Mouse (Mus musculus): ENCODE data around the gene Sdk2. TPM values are rescaled to one million over a fixed set of nuclear protein-coding genes. Genes with fewer than 3 reads are reported as not detected.

Gene Sdk2
- polyA plus RNA-seq, 1 experiment = 1.2 TPM

DNA sequence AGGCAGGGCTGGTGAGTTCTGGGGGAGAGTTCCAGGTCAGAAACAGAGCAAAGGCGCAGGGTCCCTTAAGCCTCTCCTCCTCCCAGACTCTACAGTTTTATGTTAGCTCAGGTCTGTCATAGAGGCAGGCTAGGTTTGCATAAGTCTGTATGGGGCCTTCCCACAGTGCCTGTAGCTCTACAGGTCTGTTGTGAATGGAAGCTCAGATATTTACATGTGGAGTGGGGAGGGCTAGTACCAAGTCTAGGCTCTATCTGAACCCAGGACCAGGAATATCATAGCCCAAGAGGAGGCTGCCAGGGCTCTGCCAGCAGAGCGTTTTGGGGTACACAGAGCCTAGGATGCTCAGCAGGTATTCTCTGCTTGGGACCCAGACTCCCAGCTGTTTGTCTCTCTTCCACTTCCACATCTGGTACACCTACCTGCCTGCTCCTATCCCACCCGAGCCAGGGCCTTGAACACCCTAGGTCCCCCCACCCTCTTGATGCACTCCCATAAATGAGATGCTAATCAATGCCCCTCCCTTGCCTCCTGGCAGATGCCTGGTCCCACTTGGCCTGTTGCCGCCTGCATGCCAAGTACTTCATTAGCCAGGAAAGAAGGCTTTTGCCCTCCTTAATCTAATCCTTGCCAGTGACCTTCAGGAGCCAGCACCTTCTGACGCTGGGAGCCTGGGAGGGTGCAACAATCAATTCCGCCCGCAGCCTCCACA lies 115.8 kb downstream of the Sdk2 start:
- 79% methylated on average over 7 of the region's 7 CpGs for WGBS
- no peak overlapping the region for H3K4me3 ChIP-seq (replicated peaks; ENCODE audit: extremely low read depth, low read depth, low read length)

DNA sequence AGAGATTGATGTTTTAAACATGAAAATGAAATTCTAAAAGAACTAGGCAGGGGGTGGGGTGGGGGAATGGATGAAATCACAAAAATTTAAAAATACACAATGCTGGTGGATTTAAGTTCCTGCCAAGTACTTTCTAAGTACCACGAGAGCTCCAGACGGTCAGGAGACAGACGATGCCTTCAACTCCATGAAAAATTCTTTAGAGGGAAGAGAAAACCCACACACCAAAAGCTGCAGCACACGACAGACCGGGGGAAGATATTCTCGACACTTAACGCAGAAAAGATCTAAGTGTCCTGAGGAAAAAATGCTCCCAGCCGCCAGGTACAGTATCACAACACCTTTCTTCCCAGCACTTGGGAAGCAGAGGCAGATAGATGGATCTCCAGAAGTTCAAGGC lies 118.2 kb downstream of the Sdk2 start:
- WGBS = 70% methylated on average over 8 of the region's 8 CpGs
- Histone ChIP-seq H3K4me1 (ENCODE audit: control insufficient read depth, insufficient read depth, low read length) (no peaks in the 10 kb centered on the region), H3K4me3 (replicated peaks; ENCODE audit: extremely low read depth, low read depth, low read length) (no peak overlapping the region)
- TF ChIP-seq CTCF (IDR thresholded peaks at IDR 0.05; ENCODE audit: insufficient read depth, low read length) = no peak
- no peak for TF ChIP-seq POLR2A (IDR thresholded peaks at IDR 0.05; ENCODE audit: borderline replicate concordance, extremely low read depth, low read depth, low read length)
- no peak for DNase-seq

More for the DNA sequence above, 115.8 kb downstream of the Sdk2 start:
- DNase-seq = no peak
- H3K4me1 ChIP-seq (ENCODE audit: control insufficient read depth, insufficient read depth, low read length) = no peaks in the 10 kb centered on the region
- TF ChIP-seq POLR2A (IDR thresholded peaks at IDR 0.05; ENCODE audit: borderline replicate concordance, extremely low read depth, low read depth, low read length) (no peak), CTCF (IDR thresholded peaks at IDR 0.05; ENCODE audit: insufficient read depth, low read length) (no peak)

DNA sequence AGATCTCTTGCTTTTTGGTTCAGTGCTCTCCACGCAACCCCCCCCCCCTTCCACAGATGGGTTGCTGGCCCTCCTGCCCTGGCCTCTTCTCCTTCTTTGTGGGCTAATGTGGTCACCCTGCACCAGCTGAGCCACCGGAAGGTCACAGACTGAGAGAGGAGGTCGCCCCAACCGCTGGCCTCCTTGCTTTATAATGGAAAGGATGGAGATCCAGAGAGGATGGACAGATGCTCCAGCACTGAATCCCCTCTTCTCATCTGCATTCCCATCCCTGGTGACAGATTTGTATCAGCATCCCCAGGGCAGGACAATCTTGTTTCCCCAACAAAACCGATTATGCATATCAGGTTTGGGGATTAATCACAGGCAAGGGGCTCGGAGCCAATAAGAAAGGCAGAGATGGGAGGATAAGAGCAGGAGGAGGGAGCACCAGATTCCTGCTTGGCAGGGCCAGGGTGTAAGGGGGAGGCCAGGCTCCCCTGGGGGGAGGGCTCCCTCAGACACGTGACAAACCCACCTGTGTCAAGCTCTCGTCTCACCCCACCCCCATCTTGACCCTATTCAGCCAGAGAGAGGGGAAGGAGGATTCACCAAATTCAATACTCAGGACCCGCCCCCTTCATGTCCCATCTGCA lies 124.6 kb downstream of the Sdk2 start:
- WGBS = 61% methylated on average over 9 of the region's 9 CpGs
- TF ChIP-seq CTCF (IDR thresholded peaks at IDR 0.05; ENCODE audit: insufficient read depth, low read length) (no peak), POLR2A (IDR thresholded peaks at IDR 0.05; ENCODE audit: borderline replicate concordance, extremely low read depth, low read depth, low read length) (no peak)
- DNase-seq = no peak

DNA sequence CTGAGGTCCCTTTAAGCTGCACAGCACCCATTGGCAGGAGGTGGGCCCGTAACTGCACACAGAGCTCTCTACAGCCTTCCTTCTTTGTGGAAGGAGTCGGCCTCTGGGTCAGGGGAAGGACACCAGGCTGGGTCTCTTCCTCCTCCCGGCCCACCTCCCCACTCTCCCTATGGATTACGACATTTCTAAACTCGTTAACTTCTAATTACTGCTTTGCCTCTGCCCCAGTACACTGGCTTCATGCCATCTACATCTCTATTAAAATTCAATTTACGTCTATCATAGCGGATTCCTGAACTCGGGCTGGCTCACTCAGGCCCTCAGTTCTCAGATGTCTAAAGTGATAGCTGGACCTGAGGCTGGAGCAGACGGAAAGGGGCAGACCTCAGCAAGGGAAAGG lies 133.2 kb downstream of the Sdk2 start:
- TF ChIP-seq POLR2A (IDR thresholded peaks at IDR 0.05; ENCODE audit: borderline replicate concordance, extremely low read depth, low read depth, low read length) (no peak), CTCF (IDR thresholded peaks at IDR 0.05; ENCODE audit: insufficient read depth, low read length) (no peak)
- no peak for DNase-seq
- 70% methylated on average over 9 of the region's 9 CpGs for WGBS
- Histone ChIP-seq H3K4me1 (ENCODE audit: control insufficient read depth, insufficient read depth, low read length) (no peaks in the 10 kb centered on the region), H3K4me3 (replicated peaks; ENCODE audit: extremely low read depth, low read depth, low read length) (no peak overlapping the region)

More for the DNA sequence above, 124.6 kb downstream of the Sdk2 start:
- Histone ChIP-seq H3K4me3 (replicated peaks; ENCODE audit: extremely low read depth, low read depth, low read length) (no peak overlapping the region), H3K4me1 (ENCODE audit: control insufficient read depth, insufficient read depth, low read length) (no peaks in the 10 kb centered on the region)

DNA sequence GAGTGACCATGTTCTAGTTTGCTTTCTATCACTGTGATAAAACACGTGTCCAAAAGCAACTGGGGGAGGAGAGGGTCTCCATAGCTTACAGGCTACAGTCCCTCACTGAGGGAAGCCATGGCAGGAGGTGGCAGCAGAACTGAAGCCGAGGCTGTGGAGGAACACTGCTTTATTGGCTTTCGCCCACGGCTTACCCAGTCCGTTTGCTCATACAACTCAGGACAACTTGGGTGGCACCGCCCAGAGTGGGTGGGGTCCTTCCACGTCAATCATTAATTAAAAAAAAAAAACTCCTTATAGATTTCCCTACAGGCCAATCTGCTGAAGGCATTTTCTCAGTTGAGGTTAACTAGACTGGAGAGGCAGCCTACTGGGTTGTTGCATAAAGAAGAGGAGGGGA lies 133.9 kb downstream of the Sdk2 start:
- Histone ChIP-seq H3K4me1 (ENCODE audit: control insufficient read depth, insufficient read depth, low read length) (no peaks in the 10 kb centered on the region), H3K4me3 (replicated peaks; ENCODE audit: extremely low read depth, low read depth, low read length) (no peak overlapping the region)
- DNase-seq = no peak
- TF ChIP-seq POLR2A (IDR thresholded peaks at IDR 0.05; ENCODE audit: borderline replicate concordance, extremely low read depth, low read depth, low read length) = no peak
- WGBS = 65% methylated on average over 7 of the region's 7 CpGs

DNA sequence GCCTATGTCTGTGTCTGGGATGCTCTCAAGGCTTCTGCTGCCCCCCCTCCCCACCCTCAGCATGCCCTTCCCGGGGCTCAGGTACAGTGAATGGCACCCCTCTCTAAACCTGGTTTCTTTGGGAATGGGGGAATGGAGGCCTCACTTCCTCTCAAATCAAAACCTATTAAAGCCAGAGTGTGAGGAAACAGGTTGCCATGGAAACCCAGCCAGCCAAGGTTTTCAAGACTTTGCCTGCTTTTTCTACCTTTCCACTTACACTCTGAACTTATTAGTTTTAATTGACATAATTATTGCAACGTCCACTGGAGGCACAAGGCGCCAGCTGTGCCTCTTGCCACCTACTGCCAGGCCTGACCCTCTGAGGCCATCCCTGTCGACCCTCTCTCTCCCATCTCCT lies 135.1 kb downstream of the Sdk2 start:
- 65% methylated on average over 4 of the region's 4 CpGs for WGBS
- Histone ChIP-seq H3K4me3 (replicated peaks; ENCODE audit: extremely low read depth, low read depth, low read length) (no peak overlapping the region), H3K4me1 (ENCODE audit: control insufficient read depth, insufficient read depth, low read length) (no peaks in the 10 kb centered on the region)
- no peak for DNase-seq
- TF ChIP-seq POLR2A (IDR thresholded peaks at IDR 0.05; ENCODE audit: borderline replicate concordance, extremely low read depth, low read depth, low read length) = no peak
- TF ChIP-seq CTCF (IDR thresholded peaks at IDR 0.05; ENCODE audit: insufficient read depth, low read length) = no peak

DNA sequence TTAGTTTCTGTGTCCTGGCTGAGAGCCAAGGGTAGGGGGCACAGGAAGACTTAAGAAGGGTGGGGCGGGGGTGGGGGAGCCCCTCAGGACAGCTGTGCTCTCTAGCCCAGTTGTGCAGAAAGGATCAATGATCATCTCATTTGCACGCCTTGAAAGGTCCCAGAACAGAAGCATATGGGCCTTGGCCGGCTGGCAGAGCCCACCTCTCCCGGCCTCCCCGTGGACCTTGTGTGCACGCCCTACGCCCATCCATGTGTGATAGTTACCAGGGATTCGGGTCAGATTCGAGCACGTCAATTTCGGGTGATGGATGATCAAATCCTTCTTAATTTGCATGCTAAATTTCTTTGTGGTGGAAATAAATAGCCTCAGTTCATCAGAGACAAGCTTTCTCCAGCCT lies 136.7 kb downstream of the Sdk2 start:
- 89% methylated on average over 11 of the region's 11 CpGs for WGBS
- no peak for TF ChIP-seq POLR2A (IDR thresholded peaks at IDR 0.05; ENCODE audit: borderline replicate concordance, extremely low read depth, low read depth, low read length)
- Histone ChIP-seq H3K4me3 (replicated peaks; ENCODE audit: extremely low read depth, low read depth, low read length) (no peak overlapping the region), H3K4me1 (ENCODE audit: control insufficient read depth, insufficient read depth, low read length) (no peaks in the 10 kb centered on the region)
- no peak for DNase-seq

DNA sequence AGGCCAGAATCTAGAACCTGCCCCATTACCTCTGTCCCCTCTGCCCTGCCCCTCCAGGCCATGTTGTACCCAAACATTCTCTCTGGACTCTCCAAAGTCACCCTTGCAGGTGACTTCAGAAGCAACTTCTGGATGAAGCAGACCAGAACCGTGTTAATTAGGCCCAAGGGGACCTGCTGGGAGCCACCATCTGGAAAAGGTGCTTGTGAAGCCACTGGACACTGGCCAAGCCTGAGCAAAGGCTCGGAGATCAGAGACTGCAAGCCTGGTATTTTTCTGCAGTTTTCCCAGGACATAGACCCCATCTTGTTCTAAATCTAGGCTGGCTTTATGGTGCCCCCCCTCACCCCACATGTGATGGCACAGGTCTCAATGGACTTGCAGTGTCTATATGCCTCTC lies 138.0 kb downstream of the Sdk2 start:
- H3K4me1 ChIP-seq (ENCODE audit: control insufficient read depth, insufficient read depth, low read length) = no peaks in the 10 kb centered on the region
- 76% methylated on average over 2 of the region's 2 CpGs for WGBS
- H3K4me3 ChIP-seq (replicated peaks; ENCODE audit: extremely low read depth, low read depth, low read length) = no peak overlapping the region
- TF ChIP-seq POLR2A (IDR thresholded peaks at IDR 0.05; ENCODE audit: borderline replicate concordance, extremely low read depth, low read depth, low read length) (no peak), CTCF (IDR thresholded peaks at IDR 0.05; ENCODE audit: insufficient read depth, low read length) (no peak)
- no peak for DNase-seq

DNA sequence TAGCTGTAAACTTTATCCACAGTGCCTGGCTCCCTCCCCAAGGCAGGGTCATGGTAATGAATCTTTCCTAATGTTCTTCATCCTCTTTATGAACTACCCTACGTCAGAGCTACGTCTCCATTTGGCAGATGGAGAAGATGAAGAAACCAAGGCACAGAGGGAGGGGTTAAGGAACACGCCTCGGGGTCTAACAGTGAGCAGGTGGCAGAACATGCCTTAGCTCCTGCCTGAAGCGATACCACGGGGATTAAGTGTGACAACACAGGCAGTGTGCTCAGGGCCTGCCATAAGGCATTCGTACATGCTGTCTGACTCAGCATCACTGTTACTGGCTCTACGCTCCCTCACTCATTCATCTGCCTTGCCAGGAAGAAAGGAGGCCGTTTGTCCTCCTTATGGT lies 138.6 kb downstream of the Sdk2 start:
- H3K4me1 ChIP-seq (ENCODE audit: control insufficient read depth, insufficient read depth, low read length) = no peaks in the 10 kb centered on the region
- no peak for DNase-seq
- 85% methylated on average over 9 of the region's 9 CpGs for WGBS
- H3K4me3 ChIP-seq (replicated peaks; ENCODE audit: extremely low read depth, low read depth, low read length) = no peak overlapping the region
- TF ChIP-seq CTCF (IDR thresholded peaks at IDR 0.05; ENCODE audit: insufficient read depth, low read length) (no peak), POLR2A (IDR thresholded peaks at IDR 0.05; ENCODE audit: borderline replicate concordance, extremely low read depth, low read depth, low read length) (no peak)

DNA sequence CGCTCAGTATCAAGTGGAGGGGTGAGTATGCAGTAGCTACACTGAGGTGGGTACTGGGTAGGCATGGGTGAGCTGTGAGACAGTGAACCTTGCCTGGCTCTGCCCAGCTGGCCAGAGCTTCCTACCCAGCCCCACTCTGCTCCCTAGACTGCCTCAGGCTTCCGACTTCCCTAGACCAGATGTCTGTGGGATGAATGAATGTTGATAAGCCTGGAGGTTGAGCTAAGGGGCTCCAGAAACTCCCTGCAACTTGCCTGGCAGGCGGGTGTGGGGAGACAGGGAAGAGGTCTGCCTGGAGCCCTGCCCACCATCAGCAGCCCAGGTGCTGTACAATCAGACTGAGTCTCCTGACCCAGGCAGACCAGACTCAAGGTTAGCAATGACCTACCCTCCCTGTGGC lies 139.0 kb downstream of the Sdk2 start:
- TF ChIP-seq POLR2A (IDR thresholded peaks at IDR 0.05; ENCODE audit: borderline replicate concordance, extremely low read depth, low read depth, low read length) = no peak
- TF ChIP-seq CTCF (IDR thresholded peaks at IDR 0.05; ENCODE audit: insufficient read depth, low read length) = no peak

More for the DNA sequence above, 139.0 kb downstream of the Sdk2 start:
- no peak overlapping the region for H3K4me3 ChIP-seq (replicated peaks; ENCODE audit: extremely low read depth, low read depth, low read length)
- no peak for DNase-seq
- WGBS = 67% methylated on average over 3 of the region's 3 CpGs
- H3K4me1 ChIP-seq (ENCODE audit: control insufficient read depth, insufficient read depth, low read length) = no peaks in the 10 kb centered on the region

Data from lung, adult 2 months (tissue).